Mouse (Mus musculus) forebrain, embryonic 15.5 days (tissue): ENCODE measurements around the gene Cd81. TPM values are rescaled to one million over a fixed set of nuclear protein-coding genes. Genes with fewer than 3 reads are reported as not detected.

Experiments used
- ATAC-seq: fragments of 200-750 bp; cut with Nextera tagmentation; replicated peaks from 2 replicates; pipeline ENCODE4 v1.8.0; 2017; ENCODE audit warnings: mild to moderate bottlenecking, moderate TSS enrichment, moderate library complexity
- H3K27ac ChIP-seq: fragments of 300-500 bp; sonication (generic); replicated peaks from 2 replicates; pipeline ENCODE4 v1.5.1; 2015; ENCODE audit warnings: mild to moderate bottlenecking, inconsistent platforms
- H3K27me3 ChIP-seq: fragments of 300-500 bp; sonication (generic); 2 replicates; pipeline ENCODE4 v1.6.1; 2015; ENCODE audit warnings: inconsistent platforms
- H3K36me3 ChIP-seq: fragments of 300-500 bp; sonication (generic); 2 replicates; pipeline ENCODE4 v1.6.1; 2015; ENCODE audit warnings: mild to moderate bottlenecking, inconsistent platforms
- H3K4me1 ChIP-seq: fragments of 300-500 bp; sonication (generic); 2 replicates; pipeline ENCODE4 v1.6.1; 2015; ENCODE audit warnings: inconsistent platforms
- H3K4me2 ChIP-seq: fragments of 300-500 bp; sonication (generic); replicated peaks from 2 replicates; pipeline ENCODE4 v1.6.1; 2015; ENCODE audit warnings: mild to moderate bottlenecking, inconsistent platforms
- H3K4me3 ChIP-seq: fragments of 300-500 bp; sonication (generic); 2 replicates; pipeline ENCODE4 v1.5.1; 2015; ENCODE audit warnings: mild to moderate bottlenecking, inconsistent platforms
- H3K9ac ChIP-seq: fragments of 300-500 bp; sonication (generic); replicated peaks from 2 replicates; pipeline ENCODE4 v1.6.1; 2015; ENCODE audit warnings: mild to moderate bottlenecking, inconsistent platforms
- H3K9me3 ChIP-seq: fragments of 300-500 bp; sonication (generic); 2 replicates; pipeline ENCODE4 v1.6.1; 2016; ENCODE audit warnings: inconsistent platforms
- WGBS: fragments of 180-500 bp; shearing (Covaris S2); methylation state at CpG from one replicate; pipeline ENCODE4 v1.1.7; 2015; ENCODE audit warnings: mixed read lengths; 5-methylcytosine and 5-hydroxymethylcytosine counted together
- polyA plus RNA-seq: library from polyadenylated mRNA; unstranded; fragments of >200 nt; fragmentation: Nextera tagmentation; extraction: Ambion mirVana; gene quantifications from 2 replicates; pipeline ENCODE4 v1.2.1, GENCODE M21; 2015

The Cd81 gene
- polyA plus RNA-seq, 1 experiment from 2014 or later = 294 TPM

DNA sequence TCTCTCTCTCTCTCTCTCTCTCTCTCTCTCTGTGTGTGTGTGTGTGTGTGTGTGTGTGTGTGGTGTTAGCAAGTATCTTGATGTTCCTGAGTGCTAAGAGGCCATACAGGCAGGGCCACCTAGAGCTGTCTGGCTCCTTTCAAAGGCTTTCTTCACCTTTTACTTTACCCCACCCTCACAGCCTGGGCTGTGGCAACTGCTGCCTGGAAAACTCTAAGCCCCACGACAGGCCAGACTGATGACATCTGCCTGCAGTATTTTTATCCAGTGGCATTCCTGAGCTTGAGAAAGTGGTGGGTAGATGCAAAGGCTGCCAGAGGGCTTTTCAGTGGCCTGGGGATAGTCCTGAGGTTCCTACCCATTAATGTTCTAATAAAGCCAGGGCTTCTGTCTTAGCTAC lies 59.9 kb downstream of the Cd81 start:
- H3K27ac ChIP-seq = no peak overlapping the region
- H3K4me2 ChIP-seq = no peak overlapping the region
- peaks cover under 1% of the 10 kb centered on the region; the same call in 1 of the 2 replicates for H3K4me1 ChIP-seq
- 41% methylated on average over 1 of the region's 1 CpGs for WGBS
- H3K36me3 ChIP-seq = no peaks in the 10 kb centered on the region
- no peaks in the 10 kb centered on the region for H3K9me3 ChIP-seq
- no peak overlapping the region for H3K4me3 ChIP-seq
- no peak for ATAC-seq
- H3K27me3 ChIP-seq = peaks cover 17% of the 10 kb centered on the region
- H3K9ac ChIP-seq = no peak overlapping the region

DNA sequence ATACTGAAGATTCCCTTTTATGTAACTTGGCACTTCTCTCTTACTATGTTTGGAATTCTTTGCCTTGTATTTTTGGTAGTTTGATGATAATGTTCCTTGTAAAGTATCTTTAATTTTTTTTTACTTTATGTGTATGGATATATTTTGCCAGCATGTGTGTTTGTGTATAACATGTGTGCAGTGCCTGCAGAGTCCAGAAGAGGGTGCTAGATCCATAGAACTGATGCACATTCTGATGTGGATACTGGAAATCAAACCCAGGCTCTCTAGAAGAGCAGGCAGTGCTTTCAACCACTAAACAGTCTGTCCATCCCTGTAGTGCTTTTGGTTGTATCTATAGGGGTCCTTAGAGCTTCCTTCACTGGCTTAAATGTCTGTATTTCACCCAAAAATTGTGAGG lies 62.2 kb downstream of the Cd81 start:
- H3K9ac ChIP-seq = no peak overlapping the region
- H3K27ac ChIP-seq = no peak overlapping the region
- ATAC-seq = no peak
- no peak overlapping the region for H3K4me3 ChIP-seq
- H3K9me3 ChIP-seq = no peaks in the 10 kb centered on the region
- no peak overlapping the region for H3K4me2 ChIP-seq
- peaks cover 3% of the 10 kb centered on the region; the same call in 1 of the 2 replicates for H3K27me3 ChIP-seq
- no peaks in the 10 kb centered on the region for H3K4me1 ChIP-seq
- H3K36me3 ChIP-seq = no peaks in the 10 kb centered on the region

DNA sequence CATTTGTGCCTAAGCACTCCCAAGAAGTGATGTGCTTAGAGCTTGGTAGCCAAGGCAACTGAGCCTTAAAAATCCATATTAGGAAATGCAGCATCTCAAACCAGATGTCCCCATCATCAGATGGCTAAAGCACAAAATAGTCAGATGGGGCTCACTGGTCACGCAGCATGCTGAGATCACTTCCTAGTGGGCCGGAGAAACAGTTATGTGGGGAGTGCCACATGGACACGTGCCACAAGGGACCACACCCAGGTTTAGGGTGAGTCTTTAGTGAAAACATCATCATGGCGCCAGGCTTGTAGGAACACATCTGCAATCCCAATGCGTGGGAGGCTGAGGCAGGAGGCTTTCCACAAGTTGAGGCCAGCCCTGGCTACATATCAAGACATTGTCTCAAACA lies 64.0 kb downstream of the Cd81 start:
- Histone ChIP-seq H3K27ac (no peak overlapping the region), H3K4me2 (no peak overlapping the region), H3K4me3 (no peak overlapping the region), H3K36me3 (no peaks in the 10 kb centered on the region), H3K9me3 (no peaks in the 10 kb centered on the region), H3K4me1 (no peaks in the 10 kb centered on the region), H3K9ac (no peak overlapping the region), H3K27me3 (peaks cover 3% of the 10 kb centered on the region; the same call in 1 of the 2 replicates)
- 86% methylated on average over 5 of the region's 5 CpGs for WGBS
- ATAC-seq = no peak

Other genes with a start within 250 kb of the Cd81 start
- 4.2 and 4.9 TPM in 2 replicates for gene Th, start 121.6 kb upstream of the Cd81 start, polyA plus RNA-seq
- gene Ascl2, start 83.5 kb upstream of the Cd81 start, polyA plus RNA-seq = 0.27 and 0.46 TPM in 2 replicates
- gene Tspan32, start 47.7 kb upstream of the Cd81 start, polyA plus RNA-seq = 0.33 and 0.64 TPM in 2 replicates
- gene Tssc4, start 16.5 kb downstream of the Cd81 start, polyA plus RNA-seq = 103 and 106 TPM in 2 replicates
- 1.2 and 1.3 TPM in 2 replicates for gene Trpm5, start 41.9 kb downstream of the Cd81 start, polyA plus RNA-seq
- gene Kcnq1, start 53.6 kb downstream of the Cd81 start, polyA plus RNA-seq = 0.81 and 1.4 TPM in 2 replicates